Mouse (Mus musculus) lung, adult 2 months (tissue): ENCODE results near the gene Naaa. TPM values are rescaled to one million over a fixed set of nuclear protein-coding genes. Genes with fewer than 3 reads are reported as not detected.
A peak's percentile ranks its signal among the peaks of the same experiment; 100 is the strongest.

Source experiments
- DNase-seq: peaks from one replicate; pipeline ENCODE4 v3.0.0; 2022
- H3K4me1 ChIP-seq: fragments of 200-500 bp; 2 replicates; pipeline ENCODE4 v1.6.1; 2011; ENCODE audit warnings: low read length; ENCODE audit not compliant: control insufficient read depth, insufficient read depth
- H3K4me3 ChIP-seq: fragments of 200-500 bp; replicated peaks from 2 replicates; pipeline ENCODE3; 2011; ENCODE audit warnings: low read depth, mild to moderate bottlenecking, control low read depth, low read length; ENCODE audit errors: extremely low read depth
- CTCF ChIP-seq: fragments of 200-500 bp; IDR thresholded peaks from 2 replicates; pipeline ENCODE4 v1.5.1; 2011; ENCODE audit warnings: mild to moderate bottlenecking, low read length, control low read depth; ENCODE audit not compliant: insufficient read depth
- POLR2A ChIP-seq: fragments of 200-500 bp; IDR thresholded peaks from 2 replicates; pipeline ENCODE4 v1.6.1; 2011; ENCODE audit warnings: low read depth, mild to moderate bottlenecking, control low read depth, low read length, borderline replicate concordance; ENCODE audit errors: extremely low read depth
- WGBS: fragments of 180-500 bp; shearing (Covaris S2); methylation state at CpG from one replicate; pipeline ENCODE4 v1.1.7; 2018; 5-methylcytosine and 5-hydroxymethylcytosine counted together
- polyA plus RNA-seq: library from polyadenylated mRNA; depleted of rRNA; stranded (reverse); fragments of >200 nt; gene quantifications from 2 replicates; pipeline ENCODE4 v1.2.3, GENCODE M21; 2012

Naaa gene
- polyA plus RNA-seq, 1 experiment = 81.2 TPM

DNA sequence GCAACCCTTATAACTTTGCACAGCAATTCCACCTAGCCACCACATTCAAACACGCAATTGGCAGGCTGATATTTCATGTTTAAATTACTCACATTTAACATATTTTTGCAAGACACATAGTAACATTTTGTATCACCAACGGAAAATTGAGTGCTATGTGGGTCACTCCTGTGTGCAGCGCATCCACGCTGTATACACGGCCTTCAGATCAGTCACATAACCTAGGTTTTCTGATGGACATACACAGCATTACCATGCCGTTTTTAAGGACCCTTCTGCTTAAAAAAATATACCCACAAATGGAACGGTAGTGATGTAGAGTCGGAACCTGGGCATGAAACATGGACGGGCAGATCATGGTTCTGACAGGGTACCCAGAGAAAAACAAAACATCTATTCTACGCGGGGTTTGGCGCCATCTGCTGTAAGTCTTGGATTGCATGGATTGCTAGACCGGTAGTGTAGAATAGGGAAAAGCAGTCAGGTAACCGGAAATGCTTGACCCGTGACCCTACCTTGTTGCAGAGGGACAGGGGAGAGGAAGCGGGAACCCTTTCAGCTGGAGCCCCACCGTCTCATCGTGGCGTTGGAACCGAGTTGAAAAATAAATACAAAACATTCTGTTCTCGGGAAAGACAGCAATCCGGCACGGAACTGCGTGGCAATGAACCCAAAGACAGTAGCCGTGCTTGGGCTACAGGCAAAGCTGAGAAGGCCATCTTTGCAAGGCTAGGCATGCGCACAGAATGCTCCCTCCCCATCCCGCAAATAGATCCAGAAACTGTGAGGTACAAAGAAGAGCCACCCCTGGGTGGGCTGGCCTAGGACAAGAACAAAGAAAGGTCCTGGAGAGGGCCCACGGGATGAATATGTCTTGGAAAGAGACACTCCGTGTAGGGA lies 38.4 kb downstream of the Naaa start:
- DNase-seq = peak; percentile 63
- Histone ChIP-seq H3K4me3 (peak overlapping the region; percentile 11), H3K4me1 (0 out of 2 replicates have a peak, but pooled peaks cover 3% of the 10 kb centered on the region)
- TF ChIP-seq CTCF (peak; percentile 47), POLR2A (no peak)
- WGBS = 37% methylated on average over 29 of the region's 29 CpGs

- TF ChIP-seq CTCF = no peak
- no peak for TF ChIP-seq POLR2A
- H3K4me1 ChIP-seq = 0 out of 2 replicates have a peak, but pooled peaks cover 3% of the 10 kb centered on the region
- H3K4me3 ChIP-seq = no peak overlapping the region
- DNase-seq = no peak
- WGBS = 20% methylated on average over 5 of the region's 5 CpGs
These were observed 42.9 kb downstream of the Naaa start for GRCm38 (mm10) chr5:92234939-92235557.

- 87% methylated on average over 4 of the region's 4 CpGs for WGBS
- TF ChIP-seq CTCF = no peak
- 0 out of 2 replicates have a peak, but pooled peaks cover 3% of the 10 kb centered on the region for H3K4me1 ChIP-seq
These were observed 44.6 kb downstream of the Naaa start for GRCm38 (mm10) chr5:92233366-92233765.

GRCm38 (mm10) chr5:92231836-92232235 lies 46.1 kb downstream of the Naaa start:
- no peak for TF ChIP-seq CTCF
- TF ChIP-seq POLR2A = no peak
- 78% methylated on average over 10 of the region's 10 CpGs for WGBS
- Histone ChIP-seq H3K4me1 (0 out of 2 replicates have a peak, but pooled peaks cover 3% of the 10 kb centered on the region), H3K4me3 (no peak overlapping the region)
- DNase-seq = no peak

More at GRCm38 (mm10) chr5:92233366-92233765, 44.6 kb downstream of the Naaa start:
- DNase-seq = no peak
- H3K4me3 ChIP-seq = no peak overlapping the region

DNA sequence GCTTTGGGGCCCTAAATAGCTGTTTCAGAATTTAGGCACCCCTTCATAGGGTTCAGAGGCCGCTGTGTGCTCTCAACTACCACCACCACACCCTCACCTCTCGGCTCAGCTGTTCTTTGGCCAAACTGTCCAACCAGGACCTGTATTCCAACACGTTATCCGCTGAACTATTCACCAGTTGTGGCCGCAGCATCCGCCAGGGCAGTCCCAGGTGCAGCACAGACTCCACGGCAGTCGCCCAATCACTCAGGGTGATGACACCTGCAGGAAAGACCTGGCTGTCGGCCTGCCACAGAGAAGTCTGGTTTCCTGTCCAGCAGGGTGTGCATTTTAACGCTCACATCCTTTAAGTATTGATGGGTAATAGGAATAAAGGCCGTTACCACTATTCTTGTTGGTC lies 47.7 kb downstream of the Naaa start:
- no peak for TF ChIP-seq CTCF
- no peak for TF ChIP-seq POLR2A
- WGBS = 80% methylated on average over 11 of the region's 11 CpGs
- Histone ChIP-seq H3K4me3 (no peak overlapping the region), H3K4me1 (0 out of 2 replicates have a peak, but pooled peaks cover 3% of the 10 kb centered on the region)
- DNase-seq = no peak

DNA sequence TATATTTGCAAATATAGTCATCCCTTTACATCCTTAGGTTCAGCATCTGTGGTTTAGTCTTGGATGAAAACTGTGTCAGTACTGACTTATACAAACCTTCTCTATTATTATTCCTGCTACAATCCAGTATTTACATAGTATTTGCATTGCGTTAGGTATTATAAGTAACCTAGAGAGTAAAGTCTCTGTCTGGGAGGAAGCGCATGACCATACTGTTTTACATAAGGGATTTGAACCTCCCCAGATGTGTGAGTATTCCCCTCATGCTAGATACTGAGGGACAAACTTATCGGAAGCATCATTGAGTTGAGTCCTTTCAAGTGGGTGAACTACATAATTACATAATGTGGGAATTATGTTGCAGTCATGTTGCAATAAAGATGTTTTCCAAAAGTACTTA lies 48.5 kb downstream of the Naaa start:
- whole genome bisulfite sequencing = 81% methylated on average over 3 of the region's 3 CpGs
- no peaks in the 10 kb centered on the region for H3K4me1 ChIP-seq
- TF ChIP-seq CTCF (no peak), POLR2A (no peak)
- no peak overlapping the region for H3K4me3 ChIP-seq
- DNase-seq = no peak

- TF ChIP-seq POLR2A (no peak), CTCF (no peak)
- Histone ChIP-seq H3K4me1 (no peaks in the 10 kb centered on the region), H3K4me3 (no peak overlapping the region)
- no peak for DNase-seq
- WGBS = 51% methylated on average over 10 of the region's 10 CpGs
These were observed 49.2 kb downstream of the Naaa start for GRCm38 (mm10) chr5:92228776-92229175.

DNA sequence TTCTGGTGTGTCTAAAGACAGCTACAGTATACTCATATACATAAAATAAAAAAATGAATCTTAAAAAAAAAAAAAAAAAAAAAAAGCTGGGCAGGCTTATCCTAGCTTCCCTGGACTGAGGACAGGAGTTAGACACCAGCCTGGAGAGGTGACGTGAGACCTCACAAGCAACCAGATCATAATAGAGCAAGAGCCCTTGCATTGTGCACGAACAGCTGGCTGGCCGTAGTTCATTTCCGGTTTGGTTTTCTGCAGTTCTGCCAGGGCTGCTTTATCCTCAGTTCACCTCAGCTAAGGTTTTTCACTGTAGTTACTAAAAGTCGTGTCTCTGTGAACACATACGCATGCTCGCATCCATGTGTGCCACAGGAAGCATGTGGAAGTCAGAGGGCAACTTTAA lies 50.2 kb downstream of the Naaa start:
- H3K4me1 ChIP-seq = no peaks in the 10 kb centered on the region
- WGBS = 68% methylated on average over 7 of the region's 7 CpGs
- H3K4me3 ChIP-seq = no peak overlapping the region
- no peak for TF ChIP-seq CTCF
- TF ChIP-seq POLR2A = no peak
- no peak for DNase-seq

DNA sequence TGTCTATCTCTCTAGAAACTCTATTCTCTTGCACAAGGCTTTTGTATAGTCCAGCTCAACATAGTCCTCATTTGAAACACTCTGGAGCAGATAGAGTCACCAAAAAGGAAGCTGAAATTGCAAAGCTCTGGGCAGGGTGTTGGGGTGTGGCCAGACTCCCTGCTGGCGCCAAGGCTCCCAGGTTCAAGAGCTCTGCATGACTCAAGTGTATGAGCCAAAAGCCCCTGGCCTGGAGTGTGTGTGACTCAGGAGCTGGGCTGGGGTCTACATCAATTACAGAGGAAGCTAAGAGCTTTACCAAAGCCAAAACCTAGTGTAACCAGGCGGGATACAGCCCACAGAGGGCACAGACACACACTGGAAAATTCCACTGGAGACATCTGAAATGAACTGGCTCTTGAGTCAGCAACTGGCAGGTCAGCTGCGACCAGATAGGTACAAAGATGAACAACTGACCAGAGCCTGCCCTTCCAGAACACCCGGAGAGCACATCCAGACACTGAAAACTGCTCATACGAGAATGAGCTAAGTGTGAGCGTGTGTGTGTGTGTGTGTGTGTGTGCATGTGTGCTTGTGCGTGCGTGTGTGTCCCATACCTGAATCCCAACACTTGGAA lies 57.6 kb downstream of the Naaa start:
- Histone ChIP-seq H3K4me1 (no peaks in the 10 kb centered on the region), H3K4me3 (no peak overlapping the region)
- DNase-seq = no peak
- WGBS = 76% methylated on average over 8 of the region's 8 CpGs
- TF ChIP-seq CTCF (no peak), POLR2A (no peak)
